Mouse (Mus musculus): ENCODE results near the gene Rnase2b. TPM values are rescaled to one million over a fixed set of nuclear protein-coding genes. Genes with fewer than 3 reads are reported as not detected.
"Not testable (repeated sequence)": the region's sequence is repeated elsewhere in the genome, so short reads cannot be mapped to it uniquely, and the experiment has no call there.

Gene Rnase2b
- polyA plus RNA-seq (2012; rRNA removed) = not detected in 2 replicates

- H3K27ac ChIP-seq (ENCODE audit: insufficient read depth, low read length) = not testable (repeated sequence)
These were observed at the start of gene Rnase2b for GRCm38 (mm10) chr14:51161976-51162375. Gene Rnase2b, plus strand, starts transcription at chr14:51162260.

GRCm38 (mm10) chr14:51113476-51113875 lies 48.6 kb upstream of the Rnase2b start:
- TF ChIP-seq POLR2A (IDR thresholded peaks at IDR 0.05; ENCODE audit: extremely low read depth, insufficient read depth, low read length) (no peak), CTCF (IDR thresholded peaks at IDR 0.05; ENCODE audit: extremely low read depth, insufficient read depth, low read length) (no peak)
- no peak overlapping the region for H3K27ac ChIP-seq (ENCODE audit: insufficient read depth, low read length)

More at GRCm38 (mm10) chr14:51161976-51162375, at the start of gene Rnase2b:
- not testable (repeated sequence) for H3K4me3 ChIP-seq (ENCODE audit: insufficient read depth, low read length); H3K4me1 ChIP-seq (ENCODE audit: control insufficient read depth, insufficient read depth, low read length)

GRCm38 (mm10) chr14:51113916-51114560 lies 48.0 kb upstream of the Rnase2b start, which contains the start of gene Eddm3b:
Gene Eddm3b, plus strand, starts transcription at chr14:51114426.
- Histone ChIP-seq H3K27ac (ENCODE audit: insufficient read depth, low read length) (no peak within 1 kb of the TSS), H3K4me3 (ENCODE audit: insufficient read depth, low read length) (no peak within 1 kb of the TSS), H3K4me1 (ENCODE audit: control insufficient read depth, insufficient read depth, low read length) (no peaks in the 10 kb centered on the region)
- TF ChIP-seq POLR2A (IDR thresholded peaks at IDR 0.05; ENCODE audit: extremely low read depth, insufficient read depth, low read length) (no peak), CTCF (IDR thresholded peaks at IDR 0.05; ENCODE audit: extremely low read depth, insufficient read depth, low read length) (no peak)

More at GRCm38 (mm10) chr14:51113476-51113875, 48.6 kb upstream of the Rnase2b start:
- no peaks in the 10 kb centered on the region for H3K4me1 ChIP-seq (ENCODE audit: control insufficient read depth, insufficient read depth, low read length)
- H3K4me3 ChIP-seq (ENCODE audit: insufficient read depth, low read length) = no peak overlapping the region

- H3K4me1 ChIP-seq (ENCODE audit: control insufficient read depth, insufficient read depth, low read length) = no peaks in the 10 kb centered on the region
- no peak overlapping the region for H3K4me3 ChIP-seq (ENCODE audit: insufficient read depth, low read length)
- H3K27ac ChIP-seq (ENCODE audit: insufficient read depth, low read length) = no peak overlapping the region
- TF ChIP-seq POLR2A (IDR thresholded peaks at IDR 0.05; ENCODE audit: extremely low read depth, insufficient read depth, low read length) = no peak
- TF ChIP-seq CTCF (IDR thresholded peaks at IDR 0.05; ENCODE audit: extremely low read depth, insufficient read depth, low read length) = no peak
These were observed 36.4 kb upstream of the Rnase2b start for GRCm38 (mm10) chr14:51125684-51126083.

GRCm38 (mm10) chr14:51127648-51128258 lies 34.3 kb upstream of the Rnase2b start:
- TF ChIP-seq CTCF (IDR thresholded peaks at IDR 0.05; ENCODE audit: extremely low read depth, insufficient read depth, low read length) = no peak
- no peak for TF ChIP-seq POLR2A (IDR thresholded peaks at IDR 0.05; ENCODE audit: extremely low read depth, insufficient read depth, low read length)
- Histone ChIP-seq H3K27ac (ENCODE audit: insufficient read depth, low read length) (no peak overlapping the region), H3K4me1 (ENCODE audit: control insufficient read depth, insufficient read depth, low read length) (no peaks in the 10 kb centered on the region), H3K4me3 (ENCODE audit: insufficient read depth, low read length) (no peak overlapping the region)

GRCm38 (mm10) chr14:51128775-51129623 lies 33.1 kb upstream of the Rnase2b start:
- Histone ChIP-seq H3K4me3 (ENCODE audit: insufficient read depth, low read length) (no peak overlapping the region), H3K4me1 (ENCODE audit: control insufficient read depth, insufficient read depth, low read length) (no peaks in the 10 kb centered on the region), H3K27ac (ENCODE audit: insufficient read depth, low read length) (no peak overlapping the region)
- TF ChIP-seq POLR2A (IDR thresholded peaks at IDR 0.05; ENCODE audit: extremely low read depth, insufficient read depth, low read length) (no peak), CTCF (IDR thresholded peaks at IDR 0.05; ENCODE audit: extremely low read depth, insufficient read depth, low read length) (no peak)

- no peak for TF ChIP-seq POLR2A (IDR thresholded peaks at IDR 0.05; ENCODE audit: extremely low read depth, insufficient read depth, low read length)
- TF ChIP-seq CTCF (IDR thresholded peaks at IDR 0.05; ENCODE audit: extremely low read depth, insufficient read depth, low read length) = no peak
- Histone ChIP-seq H3K4me1 (ENCODE audit: control insufficient read depth, insufficient read depth, low read length) (no peaks in the 10 kb centered on the region), H3K27ac (ENCODE audit: insufficient read depth, low read length) (no peak overlapping the region), H3K4me3 (ENCODE audit: insufficient read depth, low read length) (no peak overlapping the region)
These were observed 32.5 kb upstream of the Rnase2b start for GRCm38 (mm10) chr14:51129624-51129975.

- TF ChIP-seq POLR2A (IDR thresholded peaks at IDR 0.05; ENCODE audit: extremely low read depth, insufficient read depth, low read length) (no peak), CTCF (IDR thresholded peaks at IDR 0.05; ENCODE audit: extremely low read depth, insufficient read depth, low read length) (no peak)
- H3K4me1 ChIP-seq (ENCODE audit: control insufficient read depth, insufficient read depth, low read length) = no peaks in the 10 kb centered on the region
- H3K4me3 ChIP-seq (ENCODE audit: insufficient read depth, low read length) = no peak overlapping the region
- H3K27ac ChIP-seq (ENCODE audit: insufficient read depth, low read length) = no peak overlapping the region
These were observed 31.6 kb upstream of the Rnase2b start for GRCm38 (mm10) chr14:51130315-51130940.

GRCm38 (mm10) chr14:51131086-51131815 lies 30.8 kb upstream of the Rnase2b start:
- no peak overlapping the region for H3K27ac ChIP-seq (ENCODE audit: insufficient read depth, low read length)
- no peak overlapping the region for H3K4me3 ChIP-seq (ENCODE audit: insufficient read depth, low read length)
- H3K4me1 ChIP-seq (ENCODE audit: control insufficient read depth, insufficient read depth, low read length) = no peaks in the 10 kb centered on the region
- no peak for TF ChIP-seq POLR2A (IDR thresholded peaks at IDR 0.05; ENCODE audit: extremely low read depth, insufficient read depth, low read length)
- TF ChIP-seq CTCF (IDR thresholded peaks at IDR 0.05; ENCODE audit: extremely low read depth, insufficient read depth, low read length) = no peak
